Mouse (Mus musculus) lung, postnatal 0 days (tissue): Measurements from ENCODE around the gene Nfatc2ip. TPM values are rescaled to one million over a fixed set of nuclear protein-coding genes. Genes with fewer than 3 reads are reported as not detected.
"Not testable (repeated sequence)": the region's sequence is repeated elsewhere in the genome, so short reads cannot be mapped to it uniquely, and the experiment has no call there.

Source experiments
- ATAC-seq: fragments of 200-750 bp; cut with Nextera tagmentation; 2 replicates; pipeline ENCODE4 v1.8.0; 2017; ENCODE audit warnings: moderate library complexity
- DNase-seq: peaks from one replicate; pipeline ENCODE4 v3.0.0-alpha.2; 2016; ENCODE audit warnings: low spot score
- H3K27ac ChIP-seq: fragments of 300-500 bp; sonication (generic); 2 replicates; pipeline ENCODE4 v1.5.1; 2014; ENCODE audit warnings: antibody characterized with exemption, mild to moderate bottlenecking, low read length, mixed read lengths
- H3K27me3 ChIP-seq: fragments of 300-500 bp; sonication (generic); replicated peaks from 2 replicates; pipeline ENCODE4 v1.6.1; 2014; ENCODE audit warnings: low read length, mixed read lengths; ENCODE audit not compliant: insufficient read depth
- H3K36me3 ChIP-seq: fragments of 300-500 bp; sonication (generic); 2 replicates; pipeline ENCODE4 v1.6.1; 2014; ENCODE audit warnings: low read length, mixed read lengths; ENCODE audit not compliant: insufficient read depth
- H3K4me1 ChIP-seq: fragments of 300-500 bp; sonication (generic); 2 replicates; pipeline ENCODE4 v1.6.1; 2014; ENCODE audit warnings: antibody characterized with exemption, low read depth, low read length, mixed read lengths; ENCODE audit not compliant: insufficient read depth
- H3K4me2 ChIP-seq: fragments of 300-500 bp; sonication (generic); replicated peaks from 2 replicates; pipeline ENCODE4 v1.6.1; 2014; ENCODE audit warnings: low read depth, mild to moderate bottlenecking, low read length, moderate library complexity, mixed read lengths
- H3K4me3 ChIP-seq: fragments of 300-500 bp; sonication (generic); 2 replicates; pipeline ENCODE4 v1.5.1; 2014; ENCODE audit warnings: low read depth, low read length
- H3K9ac ChIP-seq: fragments of 300-500 bp; sonication (generic); replicated peaks from 2 replicates; pipeline ENCODE4 v1.6.1; 2014; ENCODE audit warnings: low read depth, mild to moderate bottlenecking
- H3K9me3 ChIP-seq: fragments of 300-500 bp; sonication (generic); 2 replicates; pipeline ENCODE4 v1.6.1; 2016; ENCODE audit warnings: low read length, mixed read lengths
- CTCF ChIP-seq: IDR thresholded peaks from 2 replicates; pipeline ENCODE4 v1.5.1; 2016; ENCODE audit warnings: antibody characterized with exemption, mild to moderate bottlenecking
- EP300 ChIP-seq: IDR thresholded peaks from 2 replicates; pipeline ENCODE4 v1.6.1; 2016; ENCODE audit warnings: antibody characterized with exemption, mild to moderate bottlenecking, control low read depth
- WGBS: fragments of 180-500 bp; shearing (Covaris S2); extraction: QIAGEN DNeasy Blood & Tissue Kit; methylation state at CpG from one replicate; pipeline ENCODE4 v1.1.7; 2014; 5-methylcytosine and 5-hydroxymethylcytosine counted together
- polyA plus RNA-seq: library from polyadenylated mRNA; unstranded; fragments of >200 nt; fragmentation: Nextera tagmentation; extraction: Ambion mirVana; gene quantifications from 2 replicates; pipeline ENCODE4 v1.2.1, GENCODE M21; 2015

The Nfatc2ip gene
- polyA plus RNA-seq, 1 experiment from 2014 or later: 2.0 TPM

DNA sequence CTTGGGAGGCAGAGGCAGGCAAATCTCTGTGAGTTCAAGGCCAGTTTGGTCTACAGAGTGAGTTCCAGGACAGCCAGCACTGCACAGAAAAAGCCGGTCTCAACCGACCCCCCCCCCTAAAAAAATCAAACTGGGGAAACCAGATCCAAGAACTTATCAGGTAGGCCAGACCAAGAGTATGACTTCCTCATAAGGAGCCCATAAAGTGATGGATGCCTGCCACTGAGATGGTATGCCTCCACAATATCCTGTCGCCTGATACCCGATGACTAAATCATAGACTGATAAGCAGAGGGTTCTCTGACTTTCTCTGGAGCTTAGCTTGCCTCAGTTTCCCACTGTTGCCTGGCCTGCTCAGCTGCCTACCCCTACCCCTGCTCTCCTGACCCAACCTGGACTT is 1.3 kb upstream of the Nfatc2ip start:
- no peak for TF ChIP-seq EP300
- TF ChIP-seq CTCF: no peak
- Histone ChIP-seq H3K4me2 (no peak overlapping the region), H3K9me3 (no peaks in the 10 kb centered on the region), H3K27me3 (no peaks in the 10 kb centered on the region), H3K4me3 (no peak overlapping the region), H3K27ac (no peak overlapping the region), H3K9ac (no peak overlapping the region), H3K36me3 (no peaks in the 10 kb centered on the region), H3K4me1 (0 out of 2 replicates have a peak, but pooled peaks cover 3% of the 10 kb centered on the region)
- no peak for ATAC-seq
- 85% methylated on average over 4 of the region's 4 CpGs for WGBS
- DNase-seq: no peak

DNA sequence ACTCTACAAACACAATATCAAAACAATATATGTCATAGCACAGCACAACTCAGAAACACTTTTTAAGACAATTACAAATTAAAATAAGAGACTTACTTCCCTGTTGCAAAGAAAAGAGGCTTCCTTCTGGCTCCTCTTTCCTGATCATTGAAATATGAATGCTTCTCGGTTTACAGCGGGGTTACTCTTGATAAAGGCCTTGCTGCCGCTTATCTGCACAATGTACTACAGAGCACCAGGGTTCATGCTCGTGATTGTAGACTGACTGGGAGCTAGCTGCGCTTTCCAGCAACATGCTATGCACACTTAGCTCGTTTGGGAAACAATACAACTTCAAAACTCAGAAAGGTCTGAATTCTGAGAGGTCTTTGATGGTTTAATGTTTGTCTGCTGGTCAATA is 684 bp upstream of the Nfatc2ip start:
- ATAC-seq: no peak
- 58% methylated on average over 6 of the region's 6 CpGs for WGBS
- Histone ChIP-seq H3K36me3 (no peaks in the 10 kb centered on the region), H3K9me3 (no peaks in the 10 kb centered on the region), H3K9ac (no peak overlapping the region), H3K27ac (no peak overlapping the region), H3K27me3 (no peaks in the 10 kb centered on the region), H3K4me2 (no peak overlapping the region), H3K4me3 (no peak overlapping the region), H3K4me1 (0 out of 2 replicates have a peak, but pooled peaks cover 3% of the 10 kb centered on the region)
- TF ChIP-seq CTCF: no peak
- no peak for TF ChIP-seq EP300
- DNase-seq: no peak

DNA sequence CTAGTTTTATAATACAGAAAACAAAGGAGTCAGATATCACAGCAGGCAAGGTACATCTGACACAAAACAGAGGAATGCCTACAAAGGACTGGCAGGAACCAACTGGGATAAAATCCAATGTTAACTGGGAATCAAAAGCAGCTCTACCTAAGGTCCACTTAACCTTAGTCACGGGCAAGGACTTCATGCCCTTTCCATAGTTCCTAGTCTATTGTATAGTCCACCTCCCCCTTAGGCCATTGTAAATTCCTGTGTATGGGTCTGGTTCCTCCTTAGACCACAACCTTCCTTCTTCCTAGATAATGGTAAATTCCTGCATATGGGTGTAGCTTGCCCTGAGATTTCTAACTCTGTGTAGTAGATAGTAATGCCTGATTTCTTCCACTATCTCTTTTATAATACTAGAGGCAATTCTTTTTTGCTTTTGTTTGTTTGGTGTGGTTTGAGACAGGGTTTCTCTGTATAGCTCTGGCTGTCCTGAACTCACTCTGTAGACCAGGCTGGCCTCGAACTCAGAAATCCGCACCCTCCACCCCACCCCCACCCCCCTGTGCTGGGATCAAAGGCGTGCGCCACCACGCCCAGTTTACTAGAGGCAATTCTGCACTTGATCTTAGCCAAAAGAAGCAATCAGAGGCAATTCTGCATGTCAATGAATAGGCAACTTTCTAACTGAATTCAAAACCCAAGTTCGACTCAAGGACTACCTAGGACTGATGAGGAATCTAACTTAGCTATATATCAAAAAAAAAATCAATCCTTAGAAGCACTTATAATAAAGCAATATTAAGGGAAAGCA is 4.3 kb downstream of the Nfatc2ip start:
- ATAC-seq, H3K27me3 ChIP-seq, H3K4me3 ChIP-seq, DNase-seq, H3K4me2 ChIP-seq, H3K27ac ChIP-seq, H3K9me3 ChIP-seq, H3K4me1 ChIP-seq, H3K9ac ChIP-seq: not testable (repeated sequence)
- 91% methylated on average over 7 of the region's 7 CpGs for WGBS
- 0 out of 2 replicates have a peak, but pooled peaks cover 10% of the 10 kb centered on the region for H3K36me3 ChIP-seq

DNA sequence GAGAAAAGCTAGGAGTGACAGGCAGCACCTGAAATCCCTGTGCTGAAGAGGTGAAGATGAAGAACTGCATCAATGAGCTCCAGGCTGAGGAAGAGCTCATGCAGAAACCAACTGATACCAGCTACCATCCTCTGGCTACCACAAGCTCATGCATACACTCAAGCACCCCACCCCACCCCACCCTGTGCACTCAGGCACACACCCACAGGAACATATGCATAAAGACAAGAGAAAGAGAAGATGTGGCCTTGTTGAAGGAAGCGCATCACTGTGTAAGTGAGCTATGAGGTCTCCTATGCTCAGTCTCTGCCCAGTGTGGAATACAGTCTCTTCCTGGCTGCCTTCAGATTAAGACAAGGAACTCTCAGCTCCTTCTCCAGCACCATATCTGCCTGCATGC is 8.4 kb downstream of the Nfatc2ip start:
- Histone ChIP-seq H3K27me3 (no peaks in the 10 kb centered on the region), H3K27ac (no peak overlapping the region), H3K9ac (no peak overlapping the region), H3K36me3 (0 out of 2 replicates have a peak, but pooled peaks cover 10% of the 10 kb centered on the region), H3K9me3 (no peaks in the 10 kb centered on the region), H3K4me1 (no peaks in the 10 kb centered on the region), H3K4me3 (no peak overlapping the region), H3K4me2 (no peak overlapping the region)
- ATAC-seq (no peak), DNase-seq (no peak)
- WGBS: 94% methylated on average over 1 of the region's 1 CpGs
- TF ChIP-seq EP300 (no peak), CTCF (no peak)

DNA sequence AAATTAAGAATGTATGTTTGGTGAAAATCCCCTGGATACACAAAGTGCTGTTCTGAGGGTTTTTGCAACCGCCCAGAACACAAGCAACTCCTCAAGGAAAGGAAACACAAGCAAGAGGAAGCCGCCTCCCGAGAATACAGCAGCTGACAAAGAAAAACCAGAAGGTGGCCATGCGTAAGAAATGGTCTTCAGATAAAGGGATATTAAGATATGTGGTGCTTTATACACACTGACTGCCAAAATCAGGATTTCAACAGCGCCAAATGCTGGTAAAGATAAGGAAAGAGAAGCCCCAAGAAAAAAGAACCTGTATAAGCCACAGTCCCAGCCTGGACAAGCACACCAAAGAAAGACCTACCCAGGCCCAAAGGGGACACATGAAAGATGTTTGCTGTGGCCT is 13.0 kb downstream of the Nfatc2ip start:
- TF ChIP-seq EP300: no peak
- no peak for TF ChIP-seq CTCF
- H3K9ac ChIP-seq: no peak overlapping the region
- H3K4me3 ChIP-seq: no peak overlapping the region
- H3K36me3 ChIP-seq: 0 out of 2 replicates have a peak, but pooled peaks cover 7% of the 10 kb centered on the region
- no peak overlapping the region for H3K4me2 ChIP-seq
- no peak overlapping the region for H3K27ac ChIP-seq
- DNase-seq (no peak), ATAC-seq (no peak)
- H3K9me3 ChIP-seq: no peaks in the 10 kb centered on the region
- H3K4me1 ChIP-seq: no peaks in the 10 kb centered on the region
- no peaks in the 10 kb centered on the region for H3K27me3 ChIP-seq
- WGBS: 84% methylated on average over 5 of the region's 5 CpGs

DNA sequence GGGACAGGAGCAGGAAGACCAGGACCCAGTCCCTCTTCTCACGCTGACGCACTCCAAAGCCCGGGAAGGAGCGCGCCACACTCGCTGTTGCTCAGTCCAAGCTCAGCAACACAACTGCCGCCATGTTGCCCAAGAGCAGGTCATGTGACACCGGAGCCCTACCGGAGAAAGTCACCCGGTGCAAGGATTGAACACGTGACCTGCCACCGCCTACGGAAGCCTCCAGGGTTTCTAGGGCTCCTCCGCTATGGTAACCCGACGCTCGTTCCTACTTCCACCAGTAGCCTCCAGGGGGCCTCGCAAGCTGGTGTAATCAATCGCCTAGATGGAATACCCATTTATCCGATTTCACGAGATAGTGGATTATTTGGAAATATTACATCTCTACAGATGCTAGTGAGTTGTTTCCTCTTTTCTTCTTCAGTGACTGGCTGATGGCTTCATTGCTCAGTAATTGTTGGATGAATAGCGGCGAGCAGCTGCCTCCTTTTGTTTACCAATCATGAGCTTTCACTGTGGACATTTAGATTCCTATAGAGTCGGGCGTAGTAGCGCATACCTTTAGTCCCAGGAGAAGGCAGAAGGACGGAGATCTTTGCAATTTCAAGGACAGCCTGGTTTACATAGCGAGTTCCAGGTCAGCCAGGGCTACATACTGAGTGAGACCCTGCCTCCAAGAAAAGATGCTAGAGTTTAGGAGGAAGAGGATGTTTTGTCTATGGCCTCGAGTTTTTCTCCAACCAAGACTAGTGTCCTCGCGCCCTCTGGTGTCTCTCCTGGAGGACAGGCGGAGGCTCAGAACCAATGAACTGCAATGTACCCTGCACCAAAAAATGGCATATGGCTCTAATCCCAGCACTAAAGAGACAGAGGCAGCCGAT is 19.0 kb downstream of the Nfatc2ip start, which contains the start of gene Spns1:
Spns1 (minus strand) TSS at position 173 of the 881 bp plus-strand sequence.
- H3K4me1 ChIP-seq: peaks cover 6% of the 10 kb centered on the region; the same call in 1 of the 2 replicates
- H3K27ac ChIP-seq: peak within 1 kb of the TSS; percentile 51
- 0 out of 2 replicates have a peak, but pooled peaks cover 2% of the 10 kb centered on the region for H3K36me3 ChIP-seq
- WGBS: 2% methylated on average over 33 of the region's 33 CpGs
- DNase-seq (peak; percentile 99), ATAC-seq (peak; percentile 99)
- H3K4me3 ChIP-seq: peak within 1 kb of the TSS; percentile 69
- H3K27me3 ChIP-seq: no peaks in the 10 kb centered on the region
- no peaks in the 10 kb centered on the region for H3K9me3 ChIP-seq
- TF ChIP-seq CTCF (peak; percentile 86), EP300 (peak; percentile 56)
- peak within 1 kb of the TSS; percentile 87 for H3K4me2 ChIP-seq
- H3K9ac ChIP-seq: peak within 1 kb of the TSS; percentile 92
